Mouse (Mus musculus) thymus, adult 2 months (tissue): ENCODE measurements around the gene Snrpc. TPM values are rescaled to one million over a fixed set of nuclear protein-coding genes. Genes with fewer than 3 reads are reported as not detected.

Experiments used
- DNase-seq: peaks from one replicate; pipeline ENCODE4 v3.0.0; 2021
- H3K27ac ChIP-seq: fragments of 200-500 bp; 2 replicates; pipeline ENCODE4 v1.5.1; 2012; ENCODE audit warnings: low read length, control low read depth; ENCODE audit not compliant: control insufficient read depth, insufficient read depth
- H3K27me3 ChIP-seq: fragments of 200-500 bp; 2 replicates; pipeline ENCODE4 v1.6.1; 2012; ENCODE audit warnings: mild to moderate bottlenecking, low read length, moderate library complexity, mixed read lengths; ENCODE audit not compliant: control insufficient read depth, insufficient read depth
- H3K36me3 ChIP-seq: fragments of 200-500 bp; 2 replicates; pipeline ENCODE4 v1.6.1; 2012; ENCODE audit warnings: mild to moderate bottlenecking, low read length, moderate library complexity; ENCODE audit not compliant: control insufficient read depth, insufficient read depth
- H3K4me1 ChIP-seq: fragments of 200-500 bp; replicated peaks from 2 replicates; pipeline ENCODE4 v1.6.1; 2012; ENCODE audit warnings: low read length; ENCODE audit not compliant: control insufficient read depth, insufficient read depth
- H3K4me3 ChIP-seq: fragments of 200-500 bp; 2 replicates; pipeline ENCODE4 v1.5.1; 2012; ENCODE audit warnings: mild to moderate bottlenecking, low read length, control low read depth, moderate library complexity; ENCODE audit not compliant: control insufficient read depth, insufficient read depth
- CTCF ChIP-seq: fragments of 200-500 bp; IDR thresholded peaks from 2 replicates; pipeline ENCODE4 v1.5.1; 2012; ENCODE audit warnings: mild to moderate bottlenecking, control low read depth, low read length, moderate library complexity, borderline replicate concordance; ENCODE audit not compliant: control insufficient read depth, poor library complexity, insufficient read depth; ENCODE audit errors: extremely low read depth
- POLR2A ChIP-seq: fragments of 200-500 bp; IDR thresholded peaks from 2 replicates; pipeline ENCODE4 v1.6.1; 2012; ENCODE audit warnings: mild to moderate bottlenecking, low read length, control low read depth, moderate library complexity; ENCODE audit not compliant: control insufficient read depth, poor library complexity, insufficient read depth; ENCODE audit errors: extremely low read depth
- WGBS: fragments of 180-500 bp; shearing (Covaris S2); methylation state at CpG from one replicate; pipeline ENCODE4 v1.1.7; 2018; 5-methylcytosine and 5-hydroxymethylcytosine counted together
- polyA plus RNA-seq: library from polyadenylated mRNA; depleted of rRNA; stranded (reverse); fragments of >200 nt; gene quantifications from 2 replicates; pipeline ENCODE4 v1.2.3, GENCODE M21; 2012

Snrpc gene
- polyA plus RNA-seq, 1 experiment, result 192 TPM

DNA sequence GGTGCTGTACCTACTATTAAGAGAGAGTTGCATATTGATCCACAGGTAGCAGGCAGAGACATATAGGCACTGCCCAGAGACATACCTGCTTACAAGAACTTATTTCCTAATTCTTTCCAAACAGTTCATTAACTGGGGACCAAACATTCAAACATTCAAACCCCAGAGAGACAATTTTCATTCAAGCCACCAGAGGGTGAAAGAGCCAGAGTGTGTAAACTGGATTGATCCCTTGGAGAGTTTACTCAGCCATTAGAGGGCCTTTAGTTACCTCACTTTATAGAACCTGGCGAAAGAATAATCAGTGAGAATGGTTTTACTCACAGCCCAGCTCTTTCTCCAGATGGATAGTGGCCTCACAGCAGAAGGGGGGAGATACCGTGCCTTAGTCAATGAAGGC lies 27.5 kb downstream of the Snrpc start:
- H3K27me3 ChIP-seq, result no peaks in the 10 kb centered on the region
- TF ChIP-seq POLR2A, result no peak
- TF ChIP-seq CTCF, result no peak
- no peak overlapping the region for H3K4me3 ChIP-seq
- H3K4me1 ChIP-seq, result no peaks in the 10 kb centered on the region
- DNase-seq, result no peak
- no peaks in the 10 kb centered on the region for H3K36me3 ChIP-seq
- 90% methylated on average over 2 of the region's 2 CpGs for WGBS
- no peak overlapping the region for H3K27ac ChIP-seq

DNA sequence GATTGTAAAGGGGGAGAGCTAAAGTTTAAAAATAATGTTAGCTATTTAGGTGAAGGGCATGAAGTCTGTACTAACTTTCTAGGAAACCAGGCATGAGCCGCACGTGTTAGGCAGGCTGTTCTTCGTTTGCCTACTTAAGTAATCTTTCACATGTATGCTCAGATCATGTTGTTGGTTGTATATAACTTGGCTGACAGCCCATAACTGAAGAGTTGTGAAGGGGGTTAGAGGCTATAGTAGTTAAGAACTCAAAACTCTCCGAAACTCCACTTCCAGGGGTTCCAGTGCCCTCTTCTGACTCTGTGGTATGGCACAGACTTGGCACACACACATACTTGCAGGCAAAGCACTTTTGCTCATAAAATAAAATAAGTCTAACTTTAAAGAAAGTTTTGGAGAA lies 28.8 kb downstream of the Snrpc start:
- Histone ChIP-seq H3K4me3 (no peak overlapping the region), H3K27ac (no peak overlapping the region), H3K36me3 (no peaks in the 10 kb centered on the region), H3K27me3 (no peaks in the 10 kb centered on the region), H3K4me1 (no peaks in the 10 kb centered on the region)
- TF ChIP-seq CTCF (no peak), POLR2A (no peak)
- no peak for DNase-seq
- 97% methylated on average over 4 of the region's 4 CpGs for WGBS

DNA sequence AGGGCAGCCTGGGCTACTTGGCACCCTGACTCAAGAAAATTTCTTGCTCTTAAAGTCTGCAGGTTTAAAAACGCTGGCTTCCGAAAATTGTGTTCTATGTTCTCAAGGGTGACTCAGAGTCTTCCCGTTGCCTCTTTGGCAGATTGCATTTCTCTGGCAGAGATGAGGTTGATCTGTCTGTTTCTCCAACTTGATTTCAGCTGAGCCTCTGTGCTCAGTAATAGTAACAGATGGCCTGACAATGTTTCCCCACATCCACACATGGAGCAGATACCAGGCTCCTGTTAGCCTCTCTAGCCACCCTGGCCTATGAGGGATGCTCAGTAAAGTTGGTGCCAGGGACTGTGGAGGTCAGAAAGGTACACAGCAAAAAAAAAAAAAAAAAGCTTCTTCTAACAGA lies 33.9 kb downstream of the Snrpc start:
- TF ChIP-seq CTCF, result no peak
- no peak for TF ChIP-seq POLR2A
- no peak for DNase-seq
- Histone ChIP-seq H3K27me3 (no peaks in the 10 kb centered on the region), H3K36me3 (no peaks in the 10 kb centered on the region), H3K4me1 (no peaks in the 10 kb centered on the region), H3K4me3 (no peak overlapping the region), H3K27ac (no peak overlapping the region)
- 95% methylated on average over 3 of the region's 3 CpGs for WGBS

DNA sequence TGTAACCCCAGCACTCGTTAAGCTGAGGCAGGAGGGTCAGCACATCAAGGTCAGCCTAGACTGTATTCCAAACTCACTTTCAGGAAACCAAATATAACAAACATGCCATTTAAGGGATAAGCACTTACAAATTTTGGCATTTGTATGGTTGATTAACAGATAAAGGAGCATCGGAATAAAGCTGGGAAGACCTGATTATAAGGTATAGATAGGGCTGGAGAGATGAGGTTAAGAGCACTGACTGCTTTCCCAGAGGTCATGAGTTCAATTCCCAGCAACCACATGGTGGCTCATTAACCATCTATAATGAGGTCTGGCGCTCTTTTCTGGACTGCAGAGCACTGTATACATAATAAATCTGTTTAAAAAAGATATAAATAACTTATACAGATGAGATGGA lies 35.6 kb downstream of the Snrpc start:
- H3K4me3 ChIP-seq, result no peak overlapping the region
- 95% methylated on average over 3 of the region's 3 CpGs for WGBS
- H3K27me3 ChIP-seq, result no peaks in the 10 kb centered on the region
- H3K27ac ChIP-seq, result no peak overlapping the region
- no peaks in the 10 kb centered on the region for H3K4me1 ChIP-seq
- no peak for DNase-seq
- TF ChIP-seq CTCF, result no peak
- no peak for TF ChIP-seq POLR2A
- H3K36me3 ChIP-seq, result no peaks in the 10 kb centered on the region

DNA sequence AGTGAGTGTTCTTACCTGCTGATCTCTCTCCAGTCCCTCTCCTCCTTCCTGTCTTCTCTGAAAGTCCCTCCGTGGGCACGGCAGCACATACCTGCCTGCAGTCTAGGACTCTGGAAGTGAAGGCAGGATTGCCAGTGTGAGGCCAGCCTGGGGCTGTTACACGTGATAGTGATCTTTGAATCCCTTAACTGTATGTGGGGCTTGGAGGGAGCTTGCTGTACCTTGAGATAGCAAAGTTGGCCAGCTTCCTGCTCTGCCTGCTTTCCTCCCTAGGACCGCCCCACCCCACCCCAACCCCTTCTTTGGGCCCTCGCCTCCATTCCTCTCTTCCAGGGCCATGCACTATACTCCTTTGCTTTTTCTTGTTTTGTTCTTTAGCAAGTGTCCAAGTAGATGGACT lies 36.6 kb downstream of the Snrpc start:
- no peaks in the 10 kb centered on the region for H3K36me3 ChIP-seq
- 76% methylated on average over 5 of the region's 5 CpGs for WGBS
- TF ChIP-seq CTCF (no peak), POLR2A (no peak)
- no peak overlapping the region for H3K4me3 ChIP-seq
- no peaks in the 10 kb centered on the region for H3K27me3 ChIP-seq
- H3K27ac ChIP-seq, result no peak overlapping the region
- DNase-seq, result no peak
- no peaks in the 10 kb centered on the region for H3K4me1 ChIP-seq

DNA sequence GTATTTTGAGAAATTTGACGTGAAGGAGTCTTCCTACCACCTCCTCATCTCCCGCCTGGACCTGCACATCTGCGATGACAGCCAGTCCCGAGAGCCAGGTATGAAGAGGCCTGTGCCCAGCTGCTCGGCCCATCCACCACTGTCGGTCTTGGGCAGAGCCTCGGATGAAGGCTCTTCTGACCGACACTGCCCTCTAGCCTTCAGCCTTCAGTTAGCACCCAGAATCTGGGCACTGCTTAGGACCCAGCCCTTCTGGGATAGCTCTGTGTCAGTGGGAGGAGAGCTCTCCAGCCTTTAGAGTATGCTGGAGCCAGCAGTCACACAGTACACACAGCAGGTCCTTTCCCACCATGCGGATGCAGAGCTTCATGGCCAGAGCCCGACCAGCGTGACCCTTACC lies 43.6 kb downstream of the Snrpc start:
- TF ChIP-seq POLR2A (no peak), CTCF (no peak)
- H3K36me3 ChIP-seq, result no peaks in the 10 kb centered on the region
- H3K4me1 ChIP-seq, result no peaks in the 10 kb centered on the region
- 93% methylated on average over 11 of the region's 11 CpGs for WGBS
- H3K4me3 ChIP-seq, result no peak overlapping the region
- no peak for DNase-seq
- no peak overlapping the region for H3K27ac ChIP-seq
- H3K27me3 ChIP-seq, result no peaks in the 10 kb centered on the region

DNA sequence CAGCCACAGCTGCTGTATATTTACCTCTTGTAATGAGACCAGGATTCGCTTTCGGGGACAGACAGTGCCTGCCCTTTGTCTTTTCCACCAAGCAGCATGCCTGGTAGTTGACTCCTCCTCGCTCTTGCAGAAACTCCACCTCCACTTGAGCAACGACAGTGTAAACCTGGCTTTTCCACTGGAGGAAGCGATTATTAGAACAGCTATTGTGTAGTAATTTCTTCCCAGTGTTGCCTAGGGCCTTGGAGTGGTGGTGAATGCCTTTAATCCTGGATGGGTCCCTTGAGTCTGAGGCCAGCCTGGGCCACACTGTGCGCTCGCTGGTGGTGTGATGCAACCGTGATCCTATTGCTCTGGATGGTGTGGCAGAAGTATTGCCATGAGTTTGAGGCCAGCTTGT lies 45.2 kb downstream of the Snrpc start:
- 95% methylated on average over 8 of the region's 8 CpGs for WGBS
- Histone ChIP-seq H3K27me3 (no peaks in the 10 kb centered on the region), H3K27ac (no peak overlapping the region), H3K36me3 (no peaks in the 10 kb centered on the region), H3K4me1 (no peaks in the 10 kb centered on the region), H3K4me3 (no peak overlapping the region)
- TF ChIP-seq POLR2A (no peak), CTCF (no peak)
- no peak for DNase-seq
